Mouse (Mus musculus): ENCODE results near the gene Tmed4.
A peak's percentile ranks its signal among the peaks of the same experiment; 100 is the strongest.

Gene Tmed4

DNA sequence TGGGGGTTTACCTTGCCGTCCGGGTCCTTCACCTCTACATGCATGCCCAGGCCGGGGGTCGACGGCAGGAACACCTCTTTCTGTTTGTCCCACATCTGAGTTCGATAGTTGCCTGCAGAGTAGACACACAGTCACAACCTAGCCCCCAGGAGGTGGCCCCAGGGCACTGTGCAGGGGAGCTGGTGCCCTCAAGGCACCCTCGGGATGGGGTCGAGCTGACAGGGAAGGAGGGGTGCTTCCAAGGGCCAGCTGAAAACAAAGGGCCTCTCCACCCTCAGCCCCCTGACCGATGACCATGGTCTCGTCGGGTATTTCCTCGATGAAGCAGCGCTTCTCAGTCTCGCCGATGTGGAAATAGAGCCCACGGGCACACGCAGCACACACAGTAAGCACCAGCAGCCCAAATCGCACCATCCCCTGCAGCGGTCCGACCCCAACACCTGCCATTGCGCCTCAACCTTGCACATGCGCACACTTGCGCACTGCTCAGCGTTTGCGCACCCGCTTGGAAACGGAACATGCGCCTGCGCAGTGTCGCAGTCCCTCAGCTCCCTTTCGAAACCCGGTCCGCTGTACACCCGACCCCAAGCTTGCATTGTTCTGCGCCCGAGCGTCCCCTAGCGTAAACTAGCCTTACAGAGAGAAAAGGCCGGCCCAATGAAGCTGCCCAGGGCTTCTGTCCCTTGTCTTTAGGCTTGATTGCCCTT is at the start of gene Tmed4:
Gene Tmed4, minus strand, starts transcription at position 484 of the 707 bp plus-strand sequence.
- peak; percentile 97 for DNase-seq (ENCODE audit: low read depth, low spot score)

DNA sequence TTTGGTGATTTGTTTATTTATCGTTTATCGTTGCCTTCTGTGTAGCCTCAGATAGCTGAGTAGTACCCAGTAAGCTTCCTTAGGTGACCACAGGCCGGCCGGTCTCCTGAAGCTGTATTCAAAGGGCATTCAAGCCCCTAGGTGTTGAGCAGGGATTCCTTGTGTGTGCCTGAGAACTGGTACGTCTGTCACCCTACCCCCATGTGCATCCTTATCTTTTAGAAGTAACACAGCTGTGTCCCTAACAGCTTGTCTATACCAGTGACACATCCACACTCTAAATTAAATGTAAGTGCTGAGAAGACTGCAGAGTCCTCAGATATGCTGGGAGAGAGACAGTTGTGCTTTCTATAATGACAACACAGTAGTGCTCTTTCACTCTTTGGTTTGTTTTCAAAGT is 48.7 kb upstream of the Tmed4 start:
- DNase-seq (ENCODE audit: low read depth, low spot score): no peak

DNA sequence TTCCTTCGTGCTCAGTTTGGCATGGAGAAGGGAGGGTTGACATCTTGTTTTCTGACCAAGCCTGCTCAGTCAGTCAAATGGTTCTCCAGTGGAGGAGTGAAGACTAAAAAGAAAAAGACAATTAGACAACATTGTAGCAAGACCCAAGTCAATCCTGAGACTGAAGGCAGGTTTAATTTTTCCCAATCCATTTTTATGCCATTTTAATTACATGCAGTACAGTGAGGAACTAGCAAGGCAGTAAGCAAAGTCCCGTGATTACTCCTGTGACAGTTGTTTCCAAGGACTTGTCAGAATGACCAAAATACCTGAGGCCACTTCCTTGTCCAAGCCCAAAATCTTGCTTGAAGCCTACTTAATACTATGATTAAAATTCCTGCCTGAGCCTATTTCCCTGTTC is 47.4 kb upstream of the Tmed4 start:
- no peak for DNase-seq (ENCODE audit: low read depth, low spot score)

DNA sequence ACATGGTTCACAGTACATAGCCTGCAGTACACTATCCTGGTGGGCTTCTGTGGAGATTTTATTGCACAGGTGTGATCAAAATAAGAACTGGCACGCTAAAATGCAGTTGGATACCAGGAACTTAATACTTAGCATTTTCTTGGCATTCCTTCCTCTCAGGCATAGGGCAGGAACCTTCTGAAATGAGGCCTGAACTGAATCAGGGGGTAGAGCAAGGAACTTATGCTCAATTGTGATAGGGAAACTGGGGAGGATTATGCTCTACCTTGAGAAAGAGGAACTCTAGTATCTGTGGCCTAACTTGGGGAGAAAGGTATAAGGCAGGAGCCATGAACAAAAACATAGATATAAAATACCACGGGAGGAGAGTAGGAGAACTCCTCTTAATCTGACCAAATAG is 44.7 kb upstream of the Tmed4 start:
- DNase-seq (ENCODE audit: low read depth, low spot score): no peak

DNA sequence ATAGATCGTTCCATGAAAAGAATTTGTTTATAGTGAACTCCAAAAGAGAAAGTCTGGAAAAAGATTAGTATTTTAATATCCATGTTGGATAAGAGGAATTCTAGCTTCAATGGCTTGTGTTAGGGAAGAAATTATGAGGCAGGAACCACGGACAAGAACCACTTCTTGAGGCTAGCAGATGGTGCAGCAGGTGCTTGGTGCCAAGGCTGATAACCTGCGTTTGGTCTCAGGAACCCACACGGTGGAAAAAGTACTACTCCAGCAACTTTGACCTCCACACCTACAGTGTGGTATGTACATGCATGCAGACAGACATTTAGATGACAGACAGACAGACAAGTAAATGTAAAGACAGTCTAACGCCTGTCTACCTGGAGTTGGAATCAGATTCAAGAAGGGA is 43.9 kb upstream of the Tmed4 start:
- DNase-seq (ENCODE audit: low read depth, low spot score): no peak

DNA sequence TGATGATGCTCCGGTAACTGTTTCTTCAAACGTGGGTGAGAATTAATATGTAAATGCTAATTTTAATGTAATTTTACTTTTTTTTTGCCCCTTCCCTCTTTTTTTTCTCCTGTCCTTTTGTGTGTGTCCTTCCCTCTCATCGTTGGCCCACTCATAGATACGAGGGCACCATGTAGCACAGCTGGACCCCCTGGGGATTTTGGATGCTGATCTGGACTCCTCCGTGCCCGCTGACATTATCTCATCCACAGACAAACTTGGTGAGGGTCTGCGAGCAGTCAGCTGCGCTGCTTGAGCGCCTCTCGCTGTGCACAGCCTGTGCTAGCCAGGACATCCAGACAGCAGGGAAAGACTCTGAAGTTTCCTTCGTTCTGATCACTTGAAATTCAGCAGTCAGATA is 42.2 kb upstream of the Tmed4 start:
- DNase-seq (ENCODE audit: low read depth, low spot score): no peak

DNA sequence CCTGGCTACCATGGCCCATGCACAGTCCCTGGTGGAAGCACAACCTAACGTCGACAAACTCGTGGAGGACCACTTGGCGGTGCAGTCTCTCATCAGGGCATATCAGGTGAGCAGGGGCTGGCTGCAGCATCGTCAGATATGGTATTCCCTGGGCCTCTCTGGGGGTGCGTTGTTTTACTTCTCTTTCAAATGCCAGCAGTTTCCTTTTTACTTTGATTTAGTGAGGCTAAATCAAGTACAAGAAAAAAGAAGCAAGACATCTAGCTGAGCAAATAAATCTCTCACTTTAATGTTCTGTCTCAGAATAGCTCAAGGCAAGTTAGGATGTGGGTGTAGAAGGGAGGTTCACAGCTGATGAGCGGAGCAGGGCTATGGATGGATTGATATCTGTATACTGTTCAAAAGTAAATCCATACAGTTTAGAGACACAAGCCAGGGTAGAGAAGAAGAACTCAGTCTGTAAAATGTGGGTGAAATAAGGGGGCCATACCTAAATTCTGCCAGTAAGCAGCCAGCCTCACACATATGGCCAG is 39.3 kb upstream of the Tmed4 start:
- DNase-seq (ENCODE audit: low read depth, low spot score): no peak

DNA sequence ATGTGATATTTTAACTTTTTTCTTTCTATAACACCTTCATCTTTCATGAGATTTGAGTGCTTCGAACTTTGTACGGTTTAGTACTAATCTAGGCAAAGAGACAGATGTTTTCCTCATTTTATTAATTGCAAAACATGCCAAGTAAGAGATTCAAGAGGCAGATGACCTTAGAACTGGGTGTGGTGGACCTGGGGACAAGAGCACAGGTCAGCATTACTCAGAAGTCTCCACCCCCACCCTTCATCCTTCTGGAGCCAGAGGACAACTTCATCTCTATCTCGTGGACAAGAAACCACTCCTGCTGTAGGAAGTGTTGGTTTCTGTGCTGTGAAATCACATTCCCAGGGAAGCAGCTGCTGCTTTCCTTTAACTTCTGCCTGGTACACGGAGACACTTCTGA is 33.5 kb upstream of the Tmed4 start:
- DNase-seq (ENCODE audit: low read depth, low spot score): no peak

DNA sequence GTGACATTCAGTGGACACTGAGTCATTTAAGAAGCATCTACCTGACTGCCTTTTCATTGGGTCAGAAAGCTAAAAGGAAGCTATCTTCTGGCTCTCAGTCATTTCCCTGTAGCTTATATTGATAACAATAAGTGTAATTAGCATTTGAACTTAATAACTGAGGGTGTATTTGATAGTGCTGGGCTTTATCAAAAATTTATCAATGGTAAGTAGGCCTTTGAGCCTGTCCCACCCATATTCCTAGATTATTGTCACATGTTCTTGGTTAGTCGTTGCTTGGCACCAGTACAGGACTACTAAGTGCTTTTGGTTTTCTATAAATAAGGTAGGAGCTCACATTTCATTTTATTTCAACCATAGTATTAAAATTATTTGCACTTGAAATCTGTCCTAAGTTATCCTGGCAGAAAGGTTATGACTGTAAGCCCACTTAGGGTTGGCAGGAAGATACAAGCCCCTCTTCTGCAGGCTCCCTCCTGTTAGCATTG is 31.3 kb upstream of the Tmed4 start:
- DNase-seq (ENCODE audit: low read depth, low spot score): no peak

DNA sequence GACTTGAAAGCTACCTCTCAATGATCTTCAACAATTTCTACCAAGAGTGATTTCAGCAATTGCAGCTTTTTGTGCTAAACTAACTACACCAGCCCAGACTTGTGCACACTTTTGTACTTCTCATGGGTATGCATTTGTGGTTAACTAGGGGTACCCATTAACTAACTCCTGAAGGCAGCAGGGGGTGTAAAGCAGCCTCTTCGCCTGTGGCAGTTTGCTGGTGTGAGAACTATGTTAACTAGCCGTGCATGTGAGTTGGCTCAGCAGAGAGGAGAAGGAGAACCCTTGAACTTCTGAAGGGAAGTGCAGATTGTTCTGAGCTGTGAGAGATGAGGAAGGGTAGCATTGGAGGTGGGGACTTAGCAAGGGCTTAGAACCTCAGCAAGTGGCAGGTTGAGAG is 28.1 kb upstream of the Tmed4 start:
- DNase-seq (ENCODE audit: low read depth, low spot score): no peak

DNA sequence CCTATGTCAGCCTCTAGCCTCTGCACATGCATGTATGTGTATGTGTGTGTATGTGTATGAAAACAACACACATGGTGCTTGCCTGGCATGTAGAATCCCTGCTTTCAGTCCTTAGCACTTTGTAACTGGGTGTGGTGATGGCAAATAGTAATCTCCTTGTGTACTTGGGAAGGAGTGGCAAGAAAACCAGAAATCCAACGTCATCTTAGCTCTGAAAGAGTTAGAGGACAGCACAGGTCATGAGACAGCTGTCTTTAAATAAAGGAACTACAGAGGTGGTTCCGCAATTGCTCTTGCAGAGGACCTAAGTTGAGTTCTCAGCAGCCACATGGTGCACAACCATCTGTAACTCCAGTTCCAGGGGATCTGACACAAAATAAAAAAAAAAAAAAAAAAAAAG is 24.8 kb upstream of the Tmed4 start:
- DNase-seq (ENCODE audit: low read depth, low spot score): no peak

DNA sequence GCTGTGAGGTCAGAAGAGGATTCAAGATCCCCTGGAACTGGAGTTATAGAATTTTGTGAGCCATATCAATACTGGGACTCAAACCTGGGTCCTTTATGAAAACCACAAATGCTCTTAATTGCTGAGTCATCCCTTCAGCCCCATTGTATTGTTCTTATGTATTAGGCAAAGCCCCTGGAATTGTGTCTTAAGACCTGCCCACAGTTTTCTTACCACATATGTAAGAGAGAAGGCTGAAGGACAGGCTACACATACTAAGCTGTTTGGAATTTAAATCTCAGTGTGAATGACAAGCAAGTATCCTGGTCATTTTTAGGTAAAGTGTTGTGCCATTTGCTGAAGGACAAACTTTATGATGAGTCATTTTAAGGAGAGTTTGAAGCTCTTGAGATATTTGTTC is 21.4 kb upstream of the Tmed4 start:
- DNase-seq (ENCODE audit: low read depth, low spot score): no peak

DNA sequence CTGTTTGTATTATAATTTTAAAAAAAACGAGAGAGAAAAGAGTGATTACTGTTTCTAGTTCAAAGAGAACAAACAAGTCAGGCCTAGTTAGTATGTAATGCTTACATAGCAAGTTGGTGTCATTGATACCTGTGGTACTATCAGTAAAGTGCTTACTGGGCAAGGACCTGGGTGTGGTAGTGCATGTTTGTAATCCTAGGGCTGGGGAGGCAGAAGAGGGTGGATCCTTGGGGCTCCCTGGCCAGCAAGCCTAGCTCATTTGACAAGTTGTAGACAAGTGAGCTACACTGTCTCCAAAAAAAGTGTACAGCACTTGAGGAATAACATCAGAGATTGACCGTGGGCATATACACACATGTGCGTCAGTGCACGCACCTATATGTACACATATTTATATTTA is 20.0 kb upstream of the Tmed4 start:
- DNase-seq (ENCODE audit: low read depth, low spot score): no peak

DNA sequence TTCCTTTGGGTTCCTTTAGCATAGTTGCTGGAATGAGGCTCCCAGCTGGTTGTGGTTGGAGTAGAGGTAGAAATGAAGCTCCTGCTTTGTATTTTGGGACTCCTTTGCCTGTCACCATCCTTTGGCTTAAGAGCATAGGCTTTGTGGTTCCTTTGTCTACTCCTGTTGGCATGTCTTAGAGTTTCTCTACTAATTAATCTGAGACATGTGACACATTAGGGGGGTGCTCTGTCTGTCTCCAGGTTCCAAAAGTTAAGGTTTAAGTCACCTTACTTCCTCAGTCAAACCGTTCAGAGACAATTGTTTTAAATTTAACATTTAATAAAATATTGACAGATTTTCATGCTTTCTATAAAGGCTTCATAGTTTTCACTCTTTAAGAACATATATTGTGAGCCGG is 18.9 kb upstream of the Tmed4 start:
- DNase-seq (ENCODE audit: low read depth, low spot score): no peak

DNA sequence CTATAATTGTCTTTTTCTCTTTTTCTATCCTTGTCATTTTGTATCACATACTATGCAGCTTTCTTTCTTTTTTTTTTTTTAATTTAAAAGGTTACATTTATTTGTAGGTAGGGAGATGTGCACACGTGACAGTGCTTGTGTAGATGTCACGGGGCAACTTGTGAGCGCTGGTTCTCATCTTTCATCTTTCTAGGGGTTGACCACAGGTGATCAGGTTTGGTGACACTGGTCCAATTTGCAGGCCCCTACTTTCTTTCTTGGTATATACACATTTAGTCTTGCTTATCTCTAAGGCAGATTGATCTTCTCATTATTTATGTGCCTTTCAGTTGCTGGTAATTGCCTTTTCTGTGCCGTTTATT is 18.3 kb upstream of the Tmed4 start:
- no peak for DNase-seq (ENCODE audit: low read depth, low spot score)

DNA sequence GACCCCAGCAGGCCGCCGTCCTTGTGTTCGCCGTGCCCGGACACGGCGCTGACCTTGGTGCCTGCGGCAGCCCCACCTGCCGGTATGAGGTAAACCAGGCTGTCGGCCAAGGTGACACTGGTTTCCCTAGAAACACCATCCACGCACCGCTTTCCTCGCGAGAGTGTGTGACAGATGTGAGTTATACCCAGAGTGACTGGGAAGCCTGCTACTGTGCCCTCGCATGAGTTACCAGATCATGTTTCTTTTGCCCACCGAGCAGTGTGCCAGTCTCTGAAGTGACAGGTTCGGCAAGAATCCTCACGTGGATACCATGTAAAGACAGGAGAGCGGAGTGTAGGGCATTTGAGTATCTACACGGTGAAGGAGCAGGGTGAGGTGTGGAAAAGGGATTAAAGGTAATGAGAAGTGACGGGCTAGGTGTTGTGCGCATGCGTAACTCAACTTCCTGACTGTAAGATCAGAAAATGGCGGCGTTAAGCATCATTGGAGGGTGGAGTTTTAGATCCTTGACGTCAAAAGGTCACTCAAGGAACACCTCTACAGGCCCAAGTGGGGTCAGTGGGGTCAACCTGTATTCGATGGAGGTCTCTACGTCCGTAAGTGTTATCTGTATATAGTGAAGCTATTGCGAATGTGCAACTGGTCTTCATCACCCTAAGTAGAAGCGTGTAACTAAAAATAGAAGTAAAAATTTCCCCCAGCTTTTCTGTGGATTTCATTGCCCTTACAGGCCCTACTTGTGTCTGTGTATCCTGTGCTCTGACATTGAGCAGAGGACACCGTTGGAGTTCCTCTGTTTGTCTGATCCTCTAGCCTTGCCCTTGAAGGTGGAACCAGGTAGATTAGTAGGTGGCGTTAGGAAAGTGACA is 17.7 kb upstream of the Tmed4 start:
- peak; percentile 71 for DNase-seq (ENCODE audit: low read depth, low spot score)

DNA sequence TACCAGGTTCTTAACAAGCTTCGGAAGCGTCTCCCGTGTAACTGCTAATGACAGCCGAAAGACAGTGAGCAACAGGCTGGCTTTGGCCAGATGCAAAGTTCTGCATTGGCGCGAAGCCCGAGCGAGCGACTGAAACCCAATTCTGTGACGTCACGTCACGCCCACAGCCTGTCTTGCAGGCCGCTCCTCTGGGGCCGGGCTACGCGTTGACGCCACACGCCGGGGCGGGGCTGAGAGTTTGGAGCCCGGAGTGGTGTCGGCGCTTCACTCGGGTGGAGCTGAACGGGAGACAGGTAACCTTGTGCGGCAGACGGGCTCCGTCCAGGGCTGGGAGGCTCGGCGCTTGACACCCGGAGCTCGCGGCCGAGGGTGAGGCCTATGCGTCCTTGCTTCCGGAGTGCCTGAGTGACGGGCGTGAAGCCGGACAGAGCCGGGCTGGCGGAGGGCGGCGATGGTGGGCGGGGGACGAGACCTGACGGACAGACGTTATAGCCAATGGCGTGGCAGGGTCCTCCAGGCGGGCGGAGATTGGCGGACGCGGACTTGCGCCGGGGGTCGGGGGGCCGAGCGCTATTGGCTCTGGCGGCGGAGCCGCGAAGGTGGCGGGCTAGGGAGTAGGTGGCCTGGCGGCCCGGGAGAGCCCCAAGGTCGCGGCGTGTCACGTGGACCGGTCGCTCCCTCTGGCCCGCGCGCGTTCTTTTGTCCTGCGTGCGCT is 16.9 kb upstream of the Tmed4 start, which contains the start of gene Ogdh:
Gene Ogdh, plus strand, starts transcription at position 233 of the 715 bp plus-strand sequence.
- peak; percentile 94 for DNase-seq (ENCODE audit: low read depth, low spot score)

DNA sequence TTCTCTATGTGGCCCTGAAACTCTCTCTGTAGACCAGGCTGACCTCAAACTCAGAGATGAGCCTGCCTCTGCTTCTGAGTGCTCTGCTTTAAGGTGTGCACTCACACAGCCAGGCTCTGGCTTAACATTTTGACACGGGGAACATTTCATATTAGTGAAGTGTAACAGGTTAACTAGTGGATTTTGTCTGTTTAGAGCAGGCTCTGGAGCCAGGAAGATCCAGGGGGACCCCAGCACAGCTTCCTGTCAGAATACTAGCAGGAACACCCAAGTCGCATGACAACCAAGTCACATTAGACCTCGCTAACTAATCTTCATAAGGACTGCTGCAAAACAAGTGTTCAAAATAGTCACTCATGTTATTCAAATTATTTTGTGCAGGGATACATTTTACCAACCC is 16.2 kb upstream of the Tmed4 start:
- no peak for DNase-seq (ENCODE audit: low read depth, low spot score)

DNA sequence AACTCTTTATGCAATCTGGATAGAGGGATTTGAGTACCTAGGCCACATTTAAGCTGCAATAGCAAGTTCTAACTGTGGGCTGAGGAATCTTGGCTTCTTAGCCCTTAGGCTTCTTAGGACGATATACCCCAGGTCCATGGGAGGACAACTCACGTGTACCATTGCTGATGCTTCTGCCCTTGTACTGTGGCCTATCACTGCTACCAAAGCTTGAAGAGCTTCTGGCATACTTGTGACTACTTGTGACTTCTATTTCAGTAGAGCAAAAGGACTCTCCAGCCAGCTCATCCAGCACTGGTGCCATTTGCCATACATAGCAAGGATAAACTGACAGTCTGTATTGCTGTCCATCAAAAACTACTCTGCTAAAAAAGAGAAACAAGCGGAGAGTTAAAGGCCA is 15.5 kb upstream of the Tmed4 start:
- no peak for DNase-seq (ENCODE audit: low read depth, low spot score)

DNA sequence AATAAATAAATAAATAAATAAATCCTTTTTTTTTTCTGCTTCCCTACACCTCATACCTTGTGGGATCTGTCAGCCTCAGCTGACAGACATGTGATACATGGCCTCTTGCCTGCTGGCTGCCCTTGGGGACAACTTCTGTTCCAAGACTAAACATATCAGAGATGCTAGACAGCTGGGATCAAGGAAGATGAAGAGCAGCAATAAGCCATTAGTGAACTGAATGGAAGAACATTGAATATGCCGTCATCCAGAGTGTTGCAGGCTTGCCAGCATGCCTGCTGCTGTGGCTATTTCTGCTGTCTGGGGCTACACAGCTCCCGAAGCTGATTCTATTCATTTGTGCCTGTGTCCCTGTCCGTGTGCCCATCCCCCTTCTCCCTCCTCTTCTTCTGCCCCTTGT is 8.3 kb upstream of the Tmed4 start:
- no peak for DNase-seq (ENCODE audit: low read depth, low spot score)

DNA sequence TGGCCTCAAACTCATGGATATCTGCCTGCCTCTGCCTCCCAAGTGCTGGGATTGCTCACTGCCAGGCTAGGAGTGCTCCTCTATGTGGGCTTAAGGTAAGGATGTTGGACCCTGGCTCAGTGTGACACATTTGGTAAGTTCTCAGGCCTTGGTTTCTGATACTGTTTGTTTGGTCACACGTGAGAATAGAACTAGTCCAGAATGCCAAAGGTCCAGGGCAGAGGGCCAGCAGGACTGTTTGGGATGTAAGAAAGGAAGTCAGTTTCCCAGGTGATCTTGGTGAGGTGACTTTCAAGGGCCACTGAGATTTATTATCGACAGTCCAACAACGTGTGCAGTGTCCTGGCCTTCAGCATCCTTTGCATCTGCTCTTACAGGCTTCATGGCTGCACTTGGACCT is 1.8 kb upstream of the Tmed4 start:
- DNase-seq (ENCODE audit: low read depth, low spot score): no peak

DNA sequence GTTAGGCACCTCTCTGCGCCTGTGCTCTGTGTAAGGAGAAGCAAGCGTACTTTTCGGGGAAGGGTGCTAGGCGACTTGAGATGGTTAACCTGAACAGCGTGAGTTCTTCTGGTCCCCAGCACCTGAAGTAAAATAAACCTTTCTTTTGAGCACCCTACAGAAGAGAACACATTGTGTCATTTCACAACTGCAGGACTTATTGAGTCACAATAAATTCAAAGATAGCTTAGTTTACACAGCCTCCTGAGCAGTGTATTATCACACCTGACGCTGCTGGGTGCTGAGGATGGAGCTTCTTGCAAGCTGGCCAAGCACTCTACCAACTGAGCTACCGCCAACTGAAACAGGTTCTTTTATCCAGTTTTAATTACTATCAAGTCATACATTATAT is 419 bp upstream of the Tmed4 start:
- DNase-seq (ENCODE audit: low read depth, low spot score): no peak
